Mouse (Mus musculus): ENCODE data around the gene Ak7.

DNA sequence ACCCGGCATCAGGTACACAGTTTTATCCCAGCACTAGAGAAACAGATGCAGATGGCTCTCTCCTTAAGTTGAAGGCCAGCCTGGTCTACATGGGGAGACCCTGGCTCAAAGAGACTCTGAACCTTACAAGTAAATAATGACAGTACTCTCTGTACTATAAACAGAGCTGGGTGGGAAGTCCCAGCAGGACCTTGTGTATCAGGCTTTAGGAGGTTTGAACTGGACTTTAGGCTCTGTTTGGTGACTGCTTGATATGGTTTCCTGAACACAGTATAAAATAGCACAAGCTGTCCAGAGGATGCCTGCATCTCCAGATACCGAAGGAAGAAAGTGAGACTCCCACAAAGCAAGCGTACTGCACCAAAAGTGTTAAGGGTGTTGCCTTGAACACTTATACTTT is 19.0 kb upstream of the Ak7 start:
- TF ChIP-seq CTCF (IDR thresholded peaks at IDR 0.05; ENCODE audit: low read depth) = no peak
- no peak for TF ChIP-seq EP300 (optimal IDR thresholded peaks at IDR 0.05)

Measured in stomach, postnatal 0 days (tissue).